Mouse (Mus musculus) forebrain, embryonic 12.5 days (tissue): ENCODE data around the gene Megf8. TPM values are rescaled to one million over a fixed set of nuclear protein-coding genes. Genes with fewer than 3 reads are reported as not detected.

Experiments used
- ATAC-seq: fragments of 200-750 bp; cut with Nextera tagmentation; 2 replicates; pipeline ENCODE4 v1.8.0; 2017; ENCODE audit warnings: moderate TSS enrichment; ENCODE audit not compliant: low FRiP score
- H3K27ac ChIP-seq: fragments of 300-500 bp; sonication (generic); 2 replicates; pipeline ENCODE4 v1.5.1; 2016; ENCODE audit warnings: mild to moderate bottlenecking
- H3K27me3 ChIP-seq: fragments of 300-500 bp; sonication (generic); 2 replicates; pipeline ENCODE4 v1.6.1; 2016; ENCODE audit warnings: mild to moderate bottlenecking
- H3K36me3 ChIP-seq: fragments of 300-500 bp; sonication (generic); replicated peaks from 2 replicates; pipeline ENCODE4 v1.6.1; 2016; ENCODE audit warnings: mild to moderate bottlenecking
- H3K4me1 ChIP-seq: fragments of 300-500 bp; sonication (generic); 2 replicates; pipeline ENCODE4 v1.6.1; 2016
- H3K4me2 ChIP-seq: fragments of 300-500 bp; sonication (generic); 2 replicates; pipeline ENCODE4 v1.6.1; 2016; ENCODE audit warnings: mild to moderate bottlenecking, moderate library complexity
- H3K4me3 ChIP-seq: fragments of 300-500 bp; sonication (generic); replicated peaks from 2 replicates; pipeline ENCODE4 v1.5.1; 2016; ENCODE audit warnings: mild to moderate bottlenecking
- H3K9ac ChIP-seq: fragments of 300-500 bp; sonication (generic); 2 replicates; pipeline ENCODE4 v1.6.1; 2016; ENCODE audit warnings: mild to moderate bottlenecking
- H3K9me3 ChIP-seq: fragments of 300-500 bp; sonication (generic); 2 replicates; pipeline ENCODE4 v1.6.1; 2016
- WGBS: fragments of 180-500 bp; shearing (Covaris S2); methylation state at CpG from one replicate; pipeline ENCODE4 v1.1.7; 2016; 5-methylcytosine and 5-hydroxymethylcytosine counted together
- polyA plus RNA-seq: library from polyadenylated mRNA; unstranded; fragments of >200 nt; fragmentation: Nextera tagmentation; extraction: Ambion mirVana; gene quantifications from 2 replicates; pipeline ENCODE4 v1.2.1, GENCODE M21; 2016

Megf8 gene
- polyA plus RNA-seq, 1 experiment from 2014 or later = 18.8 TPM

DNA sequence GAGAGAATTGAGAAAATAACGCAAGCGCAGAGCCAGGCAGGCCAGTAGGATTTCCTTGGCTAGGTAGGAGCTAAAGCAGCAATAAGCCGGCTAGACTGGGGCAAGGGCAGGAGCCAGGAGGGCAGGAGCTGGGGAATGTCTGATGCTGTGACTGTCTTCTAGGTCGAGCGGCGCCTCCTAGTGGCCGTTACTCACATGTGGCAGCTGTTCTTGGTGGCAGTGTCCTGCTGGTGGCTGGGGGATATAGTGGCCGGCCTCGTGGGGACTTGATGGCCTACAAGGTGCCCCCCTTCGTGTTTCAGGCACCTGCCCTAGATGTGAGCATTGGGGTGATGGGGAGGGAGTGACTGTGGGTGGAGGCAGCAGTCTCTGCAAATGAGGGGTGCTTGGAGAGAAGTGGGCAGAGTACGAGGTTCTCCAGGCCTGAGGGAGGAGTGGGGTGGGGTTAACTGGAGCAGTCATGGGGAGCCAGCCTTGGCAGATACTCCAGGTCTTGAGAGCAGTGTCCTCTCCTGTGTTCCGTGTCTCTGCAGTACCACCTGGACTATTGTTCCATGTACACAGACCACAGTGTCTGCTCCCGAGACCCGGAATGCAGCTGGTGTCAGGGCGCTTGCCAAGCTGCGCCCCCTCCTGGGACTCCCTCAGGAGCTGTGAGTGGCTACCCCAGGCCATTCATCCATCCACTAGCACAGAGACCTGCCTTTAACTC lies 16.8 kb downstream of the Megf8 start:
- Histone ChIP-seq H3K9me3 (no peaks in the 10 kb centered on the region), H3K36me3 (peaks cover 73% of the 10 kb centered on the region), H3K27me3 (no peaks in the 10 kb centered on the region), H3K4me1 (no peaks in the 10 kb centered on the region), H3K4me3 (no peak overlapping the region), H3K27ac (0 out of 2 replicates have a peak overlapping the region, but pooled peaks have one; percentile 21), H3K4me2 (no peak overlapping the region; the same call in 1 of the 2 replicates), H3K9ac (no peak overlapping the region)
- peak; percentile 58; the same call in 1 of the 2 replicates for ATAC-seq
- WGBS = 41% methylated on average over 16 of the region's 16 CpGs

- WGBS = 85% methylated on average over 12 of the region's 12 CpGs
- ATAC-seq = no peak
- no peak overlapping the region for H3K4me3 ChIP-seq
- H3K4me1 ChIP-seq = no peaks in the 10 kb centered on the region
- H3K27ac ChIP-seq = 0 out of 2 replicates have a peak overlapping the region, but pooled peaks have one; percentile 21
- H3K36me3 ChIP-seq = peaks cover 78% of the 10 kb centered on the region
- no peak overlapping the region for H3K9ac ChIP-seq
- no peaks in the 10 kb centered on the region for H3K9me3 ChIP-seq
- H3K27me3 ChIP-seq = no peaks in the 10 kb centered on the region
- H3K4me2 ChIP-seq = no peak overlapping the region
Observed at GRCm38 (mm10) chr7:25334472-25334871, 17.5 kb downstream of the Megf8 start.

GRCm38 (mm10) chr7:25339329-25339728 lies 22.4 kb downstream of the Megf8 start:
- H3K4me3 ChIP-seq = no peak overlapping the region
- H3K27ac ChIP-seq = no peak overlapping the region
- WGBS = 91% methylated on average over 9 of the region's 9 CpGs
- H3K27me3 ChIP-seq = no peaks in the 10 kb centered on the region
- no peak overlapping the region for H3K9ac ChIP-seq
- H3K4me2 ChIP-seq = no peak overlapping the region
- no peak for ATAC-seq
- H3K9me3 ChIP-seq = no peaks in the 10 kb centered on the region
- H3K4me1 ChIP-seq = peaks cover 9% of the 10 kb centered on the region; the same call in 1 of the 2 replicates
- peaks cover 82% of the 10 kb centered on the region for H3K36me3 ChIP-seq

DNA sequence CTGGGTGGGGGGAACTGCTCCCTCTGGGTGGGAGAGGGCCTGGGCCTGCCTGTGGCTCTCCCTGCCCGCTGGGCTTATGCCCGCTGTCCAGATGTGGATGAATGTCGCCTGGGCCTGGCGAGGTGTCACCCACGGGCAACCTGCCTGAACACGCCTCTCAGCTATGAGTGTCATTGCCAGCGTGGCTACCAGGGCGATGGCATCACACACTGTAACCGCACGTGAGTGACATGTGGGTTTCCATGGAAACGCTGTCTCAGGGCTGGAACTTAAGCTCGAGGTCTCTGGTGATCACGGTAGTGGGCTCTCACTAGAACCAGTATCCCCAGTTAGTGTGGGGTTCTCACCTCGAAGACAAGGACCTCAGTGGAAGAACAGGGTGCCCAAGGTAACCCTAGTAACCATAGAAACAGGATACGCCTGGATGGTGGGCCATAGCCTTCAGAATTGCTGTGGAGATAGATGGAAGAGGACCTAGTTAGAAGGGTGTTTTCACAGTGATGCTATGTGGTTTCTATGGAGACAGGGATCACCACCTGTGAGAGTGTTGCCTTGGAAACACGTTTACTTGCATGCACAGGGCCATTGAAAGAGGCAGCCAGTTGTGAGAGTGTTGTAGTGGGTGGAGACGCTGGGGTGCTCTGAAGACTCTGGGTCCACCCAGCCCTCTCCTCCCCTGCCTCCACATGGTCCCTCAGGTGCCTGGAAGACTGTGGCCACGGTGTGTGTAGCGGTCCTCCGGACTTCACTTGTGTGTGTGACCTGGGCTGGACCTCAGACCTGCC lies 24.2 kb downstream of the Megf8 start:
- Histone ChIP-seq H3K9ac (no peak overlapping the region), H3K4me1 (peaks cover 9% of the 10 kb centered on the region; the same call in 1 of the 2 replicates), H3K9me3 (no peaks in the 10 kb centered on the region), H3K27me3 (no peaks in the 10 kb centered on the region), H3K36me3 (peaks cover 72% of the 10 kb centered on the region), H3K4me3 (no peak overlapping the region), H3K4me2 (no peak overlapping the region), H3K27ac (no peak overlapping the region)
- 78% methylated on average over 20 of the region's 20 CpGs for WGBS
- 0 out of 2 replicates have a peak, but pooled peaks have one; percentile 45 for ATAC-seq

- no peak overlapping the region for H3K27ac ChIP-seq
Observed at GRCm38 (mm10) chr7:25348861-25349260, 31.9 kb downstream of the Megf8 start.

GRCm38 (mm10) chr7:25358721-25359206 lies 41.8 kb downstream of the Megf8 start:
- ATAC-seq = peak; percentile 60
- WGBS = 71% methylated on average over 19 of the region's 19 CpGs
- peak overlapping the region; percentile 15 for H3K27ac ChIP-seq
- no peak overlapping the region for H3K4me2 ChIP-seq
- peaks cover 10% of the 10 kb centered on the region; the same call in 1 of the 2 replicates for H3K4me1 ChIP-seq
- H3K36me3 ChIP-seq = peaks cover 94% of the 10 kb centered on the region
- H3K9me3 ChIP-seq = no peaks in the 10 kb centered on the region
- H3K4me3 ChIP-seq = no peak overlapping the region
- no peaks in the 10 kb centered on the region for H3K27me3 ChIP-seq
- no peak overlapping the region for H3K9ac ChIP-seq

More at GRCm38 (mm10) chr7:25348861-25349260, 31.9 kb downstream of the Megf8 start:
- H3K36me3 ChIP-seq = peaks cover 80% of the 10 kb centered on the region
- no peak overlapping the region for H3K4me3 ChIP-seq
- H3K4me2 ChIP-seq = no peak overlapping the region
- H3K9ac ChIP-seq = no peak overlapping the region
- ATAC-seq = no peak
- no peaks in the 10 kb centered on the region for H3K27me3 ChIP-seq
- peaks cover 9% of the 10 kb centered on the region; the same call in 1 of the 2 replicates for H3K9me3 ChIP-seq
- WGBS = 88% methylated on average over 8 of the region's 8 CpGs
- no peaks in the 10 kb centered on the region for H3K4me1 ChIP-seq

GRCm38 (mm10) chr7:25363151-25363550 lies 46.2 kb downstream of the Megf8 start:
- peaks cover 35% of the 10 kb centered on the region for H3K4me1 ChIP-seq
- H3K4me3 ChIP-seq = no peak overlapping the region
- 93% methylated on average over 19 of the region's 19 CpGs for WGBS
- no peak overlapping the region for H3K9ac ChIP-seq
- no peak overlapping the region for H3K27ac ChIP-seq
- H3K27me3 ChIP-seq = peaks cover 27% of the 10 kb centered on the region
- H3K4me2 ChIP-seq = no peak overlapping the region
- ATAC-seq = no peak
- H3K36me3 ChIP-seq = peaks cover 63% of the 10 kb centered on the region
- no peaks in the 10 kb centered on the region for H3K9me3 ChIP-seq

DNA sequence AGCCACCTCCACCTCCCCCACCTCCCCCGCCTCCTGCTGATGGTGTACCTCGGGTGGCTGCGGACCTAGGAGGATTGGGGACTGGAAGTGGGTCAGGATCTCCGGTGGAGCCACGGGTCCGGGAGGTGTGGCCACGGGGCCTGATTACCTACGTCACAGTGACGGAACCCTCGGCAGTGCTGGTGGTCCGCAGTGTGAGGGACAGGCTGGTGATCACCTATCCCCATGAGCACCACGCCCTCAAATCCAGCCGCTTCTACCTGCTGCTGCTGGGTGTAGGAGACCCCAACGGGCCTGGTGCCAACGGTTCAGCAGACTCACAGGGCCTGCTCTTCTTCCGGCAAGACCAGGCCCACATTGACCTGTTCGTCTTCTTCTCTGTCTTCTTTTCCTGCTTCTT lies 46.7 kb downstream of the Megf8 start:
- H3K9me3 ChIP-seq = no peaks in the 10 kb centered on the region
- peaks cover 59% of the 10 kb centered on the region for H3K36me3 ChIP-seq
- no peak overlapping the region for H3K4me2 ChIP-seq
- 93% methylated on average over 17 of the region's 17 CpGs for WGBS
- peaks cover 32% of the 10 kb centered on the region for H3K27me3 ChIP-seq
- H3K9ac ChIP-seq = no peak overlapping the region
- H3K4me3 ChIP-seq = no peak overlapping the region
- H3K4me1 ChIP-seq = peaks cover 33% of the 10 kb centered on the region
- H3K27ac ChIP-seq = no peak overlapping the region
- ATAC-seq = no peak

GRCm38 (mm10) chr7:25365937-25366625 lies 49.1 kb downstream of the Megf8 start:
- H3K4me1 ChIP-seq = peaks cover 27% of the 10 kb centered on the region
- H3K27me3 ChIP-seq = peaks cover 55% of the 10 kb centered on the region
- H3K9me3 ChIP-seq = no peaks in the 10 kb centered on the region
- peak overlapping the region; percentile 33; the same call in 1 of the 2 replicates for H3K9ac ChIP-seq
- 15% methylated on average over 13 of the region's 13 CpGs for WGBS
- no peak overlapping the region for H3K4me3 ChIP-seq
- H3K36me3 ChIP-seq = peaks cover 34% of the 10 kb centered on the region
- 0 out of 2 replicates have a peak overlapping the region, but pooled peaks have one; percentile 10 for H3K4me2 ChIP-seq
- ATAC-seq = peak; percentile 15; the same call in 1 of the 2 replicates
- peak overlapping the region; percentile 50; the same call in 1 of the 2 replicates for H3K27ac ChIP-seq

DNA sequence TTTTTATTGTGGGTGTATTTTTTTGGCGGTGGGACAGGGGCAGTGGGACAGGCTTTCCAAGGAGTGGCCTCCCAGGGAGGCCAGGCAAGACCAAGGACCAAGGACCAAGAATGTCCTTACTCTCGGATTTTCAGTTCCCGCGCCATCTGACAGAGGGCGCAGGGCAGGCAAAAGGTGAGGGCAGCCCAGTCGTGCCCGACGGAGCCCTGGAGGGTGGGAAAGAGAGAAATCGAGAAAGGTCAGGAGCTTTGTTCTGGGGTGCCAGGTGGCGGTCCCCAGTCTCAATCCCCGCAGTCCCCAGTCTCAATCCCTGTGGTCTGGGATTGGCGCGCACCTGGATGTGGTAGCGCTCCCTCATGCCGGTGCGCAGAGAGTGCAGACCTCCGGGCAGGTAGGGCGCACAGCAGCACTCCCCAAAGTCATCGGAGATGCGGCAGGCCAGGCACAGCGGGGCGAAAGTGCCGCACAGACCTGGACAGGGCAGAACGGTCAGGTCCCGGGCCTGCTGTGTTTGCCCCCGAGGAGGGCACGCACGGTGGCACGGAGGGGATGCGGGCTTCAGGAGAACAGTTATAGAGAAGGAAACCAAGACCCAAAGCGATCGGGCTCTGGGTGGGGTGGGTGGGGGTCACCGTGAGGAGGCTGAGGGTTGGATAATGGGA lies 50.8 kb downstream of the Megf8 start:
- no peak overlapping the region for H3K9ac ChIP-seq
- 4% methylated on average over 32 of the region's 33 CpGs for WGBS

GRCm38 (mm10) chr7:25368333-25368732 lies 51.4 kb downstream of the Megf8 start:
- peaks cover 27% of the 10 kb centered on the region for H3K4me1 ChIP-seq
- no peak overlapping the region for H3K27ac ChIP-seq
- 24% methylated on average over 12 of the region's 12 CpGs for WGBS
- peaks cover 55% of the 10 kb centered on the region for H3K27me3 ChIP-seq
- no peak overlapping the region for H3K4me3 ChIP-seq
- no peak overlapping the region for H3K4me2 ChIP-seq
- no peak for ATAC-seq
- no peak overlapping the region for H3K9ac ChIP-seq
- H3K9me3 ChIP-seq = no peaks in the 10 kb centered on the region
- H3K36me3 ChIP-seq = peaks cover 13% of the 10 kb centered on the region

More for the DNA sequence above, 50.8 kb downstream of the Megf8 start:
- Histone ChIP-seq H3K36me3 (peaks cover 19% of the 10 kb centered on the region), H3K27ac (no peak overlapping the region), H3K4me2 (no peak overlapping the region), H3K4me1 (peaks cover 27% of the 10 kb centered on the region), H3K4me3 (peak overlapping the region; percentile 17; the same call in 1 of the 2 replicates), H3K27me3 (peaks cover 55% of the 10 kb centered on the region), H3K9me3 (no peaks in the 10 kb centered on the region)
- ATAC-seq = no peak
